In the genomic region with DNA sequence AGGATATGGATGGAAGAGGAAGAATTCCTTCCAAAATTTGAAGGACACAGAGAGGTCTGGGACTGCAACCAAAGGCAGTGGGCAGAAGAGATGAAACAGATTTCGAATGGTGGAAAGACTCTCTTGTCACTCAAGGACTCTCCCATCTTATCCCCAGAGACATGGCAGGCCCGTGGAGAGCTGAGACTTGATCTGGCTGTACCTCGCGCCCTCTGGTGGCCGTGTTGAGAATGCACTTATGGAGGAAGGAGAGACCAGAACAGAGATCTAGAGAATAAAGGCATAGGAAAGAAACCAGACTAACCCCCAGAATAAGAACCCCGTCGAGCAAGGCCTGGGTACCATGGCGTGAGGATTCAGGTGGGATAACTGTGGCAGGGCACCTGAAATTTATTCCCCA, we compare ENCODE assay signal across 8 mouse cellular contexts.
DNase-seq lines count a peak whose midpoint lies in the region; ATAC-seq lines count a peak whose summit lies in the region.

No protein-coding gene starts in this region.

- ATAC-seq in heart, embryonic 12.5 days (ENCODE audit: insufficient number of reproducible peaks, low FRiP score) = no peak
- ATAC-seq in erythroid progenitor cell, adult 5-6 weeks (replicated peaks; ENCODE audit: low FRiP score, poor library complexity, severe bottlenecking) = 0 out of 2 replicates have a peak, but pooled peaks have one; percentile 10
- peak; percentile 67; the same call in 1 of the 2 replicates for ATAC-seq in megakaryocyte-erythroid progenitor cell, adult 5-6 weeks (replicated peaks; ENCODE audit: low FRiP score, low TSS enrichment, poor library complexity, severe bottlenecking)

- no peaks in the 10 kb centered on the region for H3K27me3 ChIP-seq in heart, embryonic 12.5 days (replicated peaks)
- no peaks in the 10 kb centered on the region; the same call in 1 of the 2 replicates for H3K27me3 ChIP-seq in splenic B cell, adult 2 months (ENCODE audit: control insufficient read depth, insufficient read depth, low read length, poor library complexity, severe bottlenecking)

- H3K4me2 ChIP-seq in heart, embryonic 12.5 days = no peak overlapping the region

- H3K36me3 ChIP-seq in heart, embryonic 12.5 days = no peaks in the 10 kb centered on the region
- no peaks in the 10 kb centered on the region for H3K36me3 ChIP-seq in splenic B cell, adult 2 months (ENCODE audit: control insufficient read depth, insufficient read depth, low read length, poor library complexity, severe bottlenecking)

- H3K4me1 ChIP-seq in heart, embryonic 12.5 days (replicated peaks) = peaks cover 15% of the 10 kb centered on the region

- no peak overlapping the region for H3K9ac ChIP-seq in heart, embryonic 12.5 days

- no peak overlapping the region for H3K27ac ChIP-seq in heart, embryonic 12.5 days (ENCODE audit: poor library complexity, severe bottlenecking)

- no peaks in the 10 kb centered on the region for H3K9me3 ChIP-seq in heart, embryonic 12.5 days (replicated peaks)

- intact Hi-C loops in heart, postnatal 10 days (cut with DNase I) = loop anchor here (1.0 to 2.0 kb wide), 3 partner anchors 280 to 481 kb away; no protein-coding TSS in a partner anchor

- WGBS in heart, embryonic 12.5 days = 15% methylated on average over 8 of the region's 8 CpGs

- DNase-seq in heart, adult 11 months = peak; percentile 94
- peak; percentile 24 for DNase-seq in brain, embryonic 18.5 days (ENCODE audit: low read depth, low spot score)
- DNase-seq in heart, postnatal 10 days = peak; percentile 72 to 86
- peak; percentile 75 to 95 for DNase-seq in layer of hippocampus, postnatal 25 days (ENCODE audit: extremely low spot score in 1 of 2, low spot score in 1 of 2)
- DNase-seq in splenic B cell, adult 2 months (ENCODE audit: low read depth, low spot score) = peak; percentile 1

- H3K4me3 ChIP-seq in heart, embryonic 12.5 days = no peak overlapping the region

Comparison
In these comparisons a context has a peak if more than half of its experiments do, and no peak if none do; other contexts are left out.
1. DNase-seq: peak in every context shown above with its lines; median percentile 94 in heart, adult 11 months; 85 in layer of hippocampus, postnatal 25 days; 79 in heart, postnatal 10 days; 24 in brain, embryonic 18.5 days; 1 in splenic B cell, adult 2 months.